Mouse (Mus musculus) testis, adult 2 months (tissue): ENCODE results near the gene Cyp3a13.

Experiments used
- CTCF ChIP-seq: fragments of 200-500 bp; IDR thresholded peaks from 2 replicates; pipeline ENCODE4 v1.5.1; 2012; ENCODE audit warnings: low read depth, mild to moderate bottlenecking, inconsistent platforms, low read length, moderate library complexity; ENCODE audit not compliant: control insufficient read depth, insufficient read depth, insufficient replicate concordance
- POLR2A ChIP-seq: fragments of 200-500 bp; IDR thresholded peaks from 2 replicates; pipeline ENCODE4 v1.6.1; 2012; ENCODE audit warnings: low read depth, mild to moderate bottlenecking, inconsistent platforms, low read length, moderate library complexity; ENCODE audit not compliant: control insufficient read depth

GRCm38 (mm10) chr5:137962945-137963344, 41.5 kb upstream of the Cyp3a13 start, which contains the start of gene Gjc3:
- no peak for TF ChIP-seq CTCF
- no peak for TF ChIP-seq POLR2A
